Mouse (Mus musculus) MEL (cell line): ENCODE data around the gene Ramp2. TPM values are rescaled to one million over a fixed set of nuclear protein-coding genes. Genes with fewer than 3 reads are reported as not detected.

ENCODE experiments used
- DNase-seq: peaks from one replicate; pipeline ENCODE4 v3.0.0; 2011; ENCODE audit warnings: low read depth, low spot score
- H3K27ac ChIP-seq: 2 replicates; pipeline ENCODE4 v1.5.1; 2012; ENCODE audit warnings: low read depth, mild to moderate bottlenecking, control low read depth, low read length, moderate library complexity; ENCODE audit not compliant: control insufficient read depth
- H3K27me3 ChIP-seq, 2 experiments: fragments of 150-350 bp in 1 of 2; sonication (generic) in 1 of 2; 2 replicates each; pipeline ENCODE4 v1.6.1; 2012; ENCODE audit warnings: low read length in 2 of 2, mild to moderate bottlenecking in 2 of 2, improper control_type of control experiment in 1 of 2, moderate library complexity in 1 of 2; ENCODE audit not compliant: insufficient read depth in 2 of 2, control insufficient read depth in 1 of 2
- H3K36me3 ChIP-seq, 2 experiments: 2 replicates each; pipeline ENCODE4 v1.6.1; 2012 to 2014; ENCODE audit warnings: low read length in 2 of 2, improper control_type of control experiment in 1 of 2, inconsistent platforms in 1 of 2, mild to moderate bottlenecking in 1 of 2; ENCODE audit not compliant: insufficient read depth in 2 of 2, control insufficient read depth in 1 of 2
- H3K4me1 ChIP-seq, 2 experiments: fragments of 150-350 bp in 1 of 2; sonication (generic) in 1 of 2; 2 replicates each; pipeline ENCODE4 v1.6.1; 2012; ENCODE audit warnings: low read length in 2 of 2, improper control_type of control experiment in 1 of 2, mild to moderate bottlenecking in 1 of 2; ENCODE audit not compliant: insufficient read depth in 2 of 2, control insufficient read depth in 1 of 2
- H3K4me3 ChIP-seq, 2 experiments: fragments of 150-350 bp in 1 of 2; sonication (generic) in 1 of 2; 2 replicates each; pipeline ENCODE4 v1.5.1; 2012; ENCODE audit warnings: low read depth in 2 of 2, low read length in 2 of 2, mild to moderate bottlenecking in 2 of 2, moderate library complexity in 2 of 2, control low read depth in 1 of 2, improper control_type of control experiment in 1 of 2; ENCODE audit not compliant: control insufficient read depth in 1 of 2, insufficient read depth in 1 of 2
- H3K79me2 ChIP-seq: 2 replicates; pipeline ENCODE4 v1.6.1; 2012; ENCODE audit warnings: mild to moderate bottlenecking, low read length, moderate library complexity; ENCODE audit not compliant: control insufficient read depth, poor library complexity, insufficient read depth
- H3K9ac ChIP-seq: 2 replicates; pipeline ENCODE4 v1.6.1; 2012; ENCODE audit warnings: low read depth, mild to moderate bottlenecking, control low read depth, low read length, moderate library complexity; ENCODE audit not compliant: control insufficient read depth, poor library complexity, severe bottlenecking
- H3K9me3 ChIP-seq: fragments of 150-350 bp; sonication (generic); replicated peaks from 2 replicates; pipeline ENCODE4 v1.6.1; 2012; ENCODE audit warnings: mild to moderate bottlenecking, low read length, improper control_type of control experiment, moderate library complexity; ENCODE audit not compliant: insufficient read depth
- CHD2 ChIP-seq: IDR thresholded peaks from 2 replicates; pipeline ENCODE4 v1.6.1; 2011; ENCODE audit warnings: low read length, improper control_type of control experiment
- ELF1 ChIP-seq: IDR thresholded peaks from 2 replicates; pipeline ENCODE4 v1.6.1; 2014; ENCODE audit warnings: low read depth, mild to moderate bottlenecking, inconsistent platforms, low read length, improper control_type of control experiment, moderate library complexity
- EP300 ChIP-seq, 2 experiments: IDR thresholded peaks; 2 replicates each; pipeline ENCODE4 v1.6.1; 2011; ENCODE audit warnings: improper control_type of control experiment in 2 of 2, low read length in 2 of 2, low read depth in 1 of 2, mild to moderate bottlenecking in 1 of 2
- GATA1 ChIP-seq: IDR thresholded peaks from 2 replicates; pipeline ENCODE4 v1.6.1; 2011; ENCODE audit warnings: low read depth, low read length, improper control_type of control experiment
- HCFC1 ChIP-seq: IDR thresholded peaks from 2 replicates; pipeline ENCODE4 v1.6.1; 2012; ENCODE audit warnings: low read depth, mild to moderate bottlenecking, inconsistent platforms, low read length, improper control_type of control experiment, moderate library complexity
- JUND ChIP-seq: IDR thresholded peaks from 2 replicates; pipeline ENCODE4 v1.6.1; 2011; ENCODE audit warnings: low read depth, mild to moderate bottlenecking, improper control_type of control experiment, low read length
- KAT2A ChIP-seq: conservative IDR thresholded peaks from 2 replicates; pipeline ENCODE4 v1.6.1; 2012; ENCODE audit warnings: low read depth, low read length, improper control_type of control experiment, inconsistent platforms
- MAFK ChIP-seq: IDR thresholded peaks from 2 replicates; pipeline ENCODE4 v1.6.1; 2011; ENCODE audit warnings: low read depth, mild to moderate bottlenecking, low read length, improper control_type of control experiment, borderline replicate concordance
- MEF2A ChIP-seq: IDR thresholded peaks from 2 replicates; pipeline ENCODE4 v1.6.1; 2014; ENCODE audit warnings: low read depth, mild to moderate bottlenecking, inconsistent platforms, low read length, improper control_type of control experiment; ENCODE audit not compliant: poor library complexity, insufficient replicate concordance, severe bottlenecking; ENCODE audit errors: extremely low read depth
- MXI1 ChIP-seq: IDR thresholded peaks from 2 replicates; pipeline ENCODE4 v1.6.1; 2011; ENCODE audit warnings: mild to moderate bottlenecking, low read depth, low read length, improper control_type of control experiment
- MYB ChIP-seq: IDR thresholded peaks from 2 replicates; pipeline ENCODE4 v1.6.1; 2011; ENCODE audit warnings: mild to moderate bottlenecking, low read depth, low read length, improper control_type of control experiment
- MYC ChIP-seq: IDR thresholded peaks from 2 replicates; pipeline ENCODE4 v1.6.1; 2011; ENCODE audit warnings: low read depth, mild to moderate bottlenecking, low read length, improper control_type of control experiment, moderate library complexity
- POLR2A ChIP-seq, 2 experiments: IDR thresholded peaks; 2 replicates each; pipeline ENCODE4 v1.6.1; 2011 to 2012; ENCODE audit warnings: low read length in 2 of 2, mild to moderate bottlenecking in 2 of 2, control low read depth in 1 of 2, improper control_type of control experiment in 1 of 2, low read depth in 1 of 2, moderate library complexity in 1 of 2; ENCODE audit not compliant: control insufficient read depth in 1 of 2, insufficient read depth in 1 of 2, poor library complexity in 1 of 2
- RCOR1 ChIP-seq: IDR thresholded peaks from 2 replicates; pipeline ENCODE4 v1.6.1; 2012; ENCODE audit warnings: low read depth, mild to moderate bottlenecking, inconsistent platforms, low read length, improper control_type of control experiment
- TBP ChIP-seq: IDR thresholded peaks from 2 replicates; pipeline ENCODE4 v1.8.0; 2011; ENCODE audit warnings: low read depth, low read length, improper control_type of control experiment
- USF2 ChIP-seq, 2 experiments: IDR thresholded peaks; 2 replicates each; pipeline ENCODE4 v1.6.1; 2011 to 2012; ENCODE audit warnings: improper control_type of control experiment in 2 of 2, low read length in 2 of 2, borderline replicate concordance in 1 of 2, inconsistent platforms in 1 of 2, low read depth in 1 of 2, mild to moderate bottlenecking in 1 of 2; ENCODE audit not compliant: insufficient read depth in 1 of 2
- ZC3H11A ChIP-seq: IDR thresholded peaks from 2 replicates; pipeline ENCODE4 v1.6.1; 2012; ENCODE audit warnings: low read depth, mild to moderate bottlenecking, inconsistent platforms, low read length, improper control_type of control experiment
- ZKSCAN1 ChIP-seq: IDR thresholded peaks from 2 replicates; pipeline ENCODE4 v1.6.1; 2012; ENCODE audit warnings: low read depth, mild to moderate bottlenecking, inconsistent platforms, low read length, improper control_type of control experiment, moderate library complexity
- ZNF384 ChIP-seq: IDR thresholded peaks from 2 replicates; pipeline ENCODE4 v1.6.1; 2012; ENCODE audit warnings: low read depth, mild to moderate bottlenecking, inconsistent platforms, low read length, improper control_type of control experiment
- polyA plus RNA-seq, 2 experiments: library from polyadenylated mRNA; stranded (reverse) in 1 of 2; unstranded in 1 of 2; fragments of >175 nt in 1 of 2; fragments of >200 nt in 1 of 2; gene quantifications; 2 replicates each; pipeline versions ENCODE4 v1.2.1 to v1.2.4; 2012; ENCODE audit warnings: low replicate concordance in 2 of 2, low read depth in 1 of 2; ENCODE audit not compliant: insufficient read length in 2 of 2, insufficient read depth in 1 of 2, missing spikeins in 1 of 2
- total RNA-seq: library from RNA; depleted of rRNA; stranded (reverse); fragments of 300-350 nt; gene quantifications from 2 replicates; pipeline ENCODE4 v1.2.3, GENCODE M21; 2012

The Ramp2 gene
- total and polyA plus RNA-seq, 3 experiments: 0.12 TPM; not detected in 2

DNA sequence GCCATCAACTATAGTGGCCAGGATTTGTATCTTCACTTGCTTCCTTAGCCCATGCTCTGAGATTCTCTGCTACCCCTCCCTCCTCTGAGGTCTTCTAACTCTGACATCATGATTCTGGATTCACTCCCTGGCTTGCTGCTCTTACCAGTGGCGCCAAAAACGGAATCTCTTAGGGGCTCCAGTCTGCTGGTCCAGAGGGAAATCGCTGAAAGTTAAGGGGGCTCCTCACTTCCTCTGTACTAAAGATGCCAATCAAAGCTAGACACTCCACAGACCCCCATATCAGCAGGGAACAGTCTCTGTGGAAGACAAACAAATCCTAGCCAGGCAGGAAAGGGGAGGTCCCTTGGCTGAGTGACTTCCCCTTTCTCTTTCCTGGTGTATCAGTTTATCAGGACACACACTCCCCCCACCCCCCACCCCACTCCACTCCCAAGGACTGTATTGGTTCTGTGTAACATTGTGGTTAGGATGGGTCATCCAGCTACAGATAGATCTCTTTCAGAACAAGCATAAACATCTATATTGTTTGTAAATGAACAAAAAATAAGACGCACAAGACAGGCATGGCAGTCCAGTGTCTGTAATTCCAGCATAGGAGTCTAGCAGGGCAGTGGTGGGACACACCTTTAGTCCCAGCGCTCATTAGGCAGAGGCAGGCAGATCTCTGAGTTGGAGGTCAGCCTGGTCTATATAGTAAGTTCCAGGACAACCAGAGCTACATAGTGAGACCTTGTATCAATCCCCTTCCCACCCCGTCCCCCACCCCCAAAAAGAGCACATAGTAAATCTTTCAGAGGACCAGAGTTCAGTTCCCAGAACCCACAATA is 13.6 kb upstream of the Ramp2 start (continued):
- no peak; the same call in 1 of the 2 replicates for TF ChIP-seq MYB
- TF ChIP-seq POLR2A (IDR thresholded peaks at IDR 0.05; ENCODE audit: control insufficient read depth in 1 of 2, insufficient read depth in 1 of 2, low read depth in 1 of 2, low read length in 2 of 2, poor library complexity in 1 of 2): no peak
- no peak for TF ChIP-seq KAT2A
- TF ChIP-seq MXI1: no peak
- peak; percentile 41; the same call in 1 of the 2 replicates for TF ChIP-seq CHD2
- TF ChIP-seq HCFC1: no peak
- TF ChIP-seq MEF2A: no peak
- TF ChIP-seq USF2 (IDR thresholded peaks at IDR 0.05; ENCODE audit: borderline replicate concordance in 1 of 2, insufficient read depth in 1 of 2, low read depth in 1 of 2, low read length in 2 of 2): no peak
- peak; percentile 78; the same call in 1 of the 2 replicates for TF ChIP-seq MAFK
- TF ChIP-seq JUND: no peak
- TF ChIP-seq EP300 (IDR thresholded peaks at IDR 0.05; ENCODE audit: low read depth in 1 of 2, low read length in 2 of 2): peak; percentile 96
- TF ChIP-seq ZNF384: no peak
- no peak for TF ChIP-seq TBP
- TF ChIP-seq ELF1: 0 out of 2 replicates have a peak, but pooled peaks have one; percentile 15
- no peak for TF ChIP-seq ZC3H11A
- TF ChIP-seq MYC: 0 out of 2 replicates have a peak, but pooled peaks have one; percentile 35

DNA sequence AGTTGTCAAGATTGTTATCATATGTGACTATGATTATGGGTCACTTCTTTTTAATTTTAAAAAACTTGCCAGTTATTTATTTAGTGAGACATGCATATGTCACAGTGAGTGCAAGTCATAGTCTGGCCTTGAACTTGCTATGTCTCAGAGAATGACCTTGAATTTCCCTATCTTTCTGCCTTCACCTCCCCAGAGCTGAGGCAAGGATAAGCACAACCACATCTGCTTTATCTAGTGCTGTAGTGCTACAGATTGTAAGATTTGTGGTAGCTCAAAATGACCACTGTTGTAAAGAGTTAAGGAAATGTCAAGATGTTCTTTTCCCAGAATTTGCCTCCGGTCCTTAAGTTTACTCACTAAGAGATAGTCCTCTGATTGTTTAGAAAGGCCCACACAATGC is 12.6 kb upstream of the Ramp2 start:
- Histone ChIP-seq H3K27ac (no peak overlapping the region), H3K4me3 (no peak overlapping the region), H3K36me3 (peaks cover 0 to 14% of the 10 kb centered on the region in 2 experiments; a peak in 2 of 4 replicates), H3K27me3 (peaks cover 0 to 4% of the 10 kb centered on the region in 2 experiments; a peak in 2 of 4 replicates), H3K4me1 (peaks cover 3 to 24% of the 10 kb centered on the region in 2 experiments; a peak in 3 of 4 replicates), H3K9me3 (no peaks in the 10 kb centered on the region), H3K9ac (no peak overlapping the region), H3K79me2 (no peaks in the 10 kb centered on the region)
- peak; percentile 15; the same call in 1 of the 2 replicates for TF ChIP-seq GATA1
- no peak for TF ChIP-seq POLR2A (IDR thresholded peaks at IDR 0.05; ENCODE audit: control insufficient read depth in 1 of 2, insufficient read depth in 1 of 2, low read depth in 1 of 2, low read length in 2 of 2, poor library complexity in 1 of 2)
- TF ChIP-seq RCOR1: peak; percentile 73
- no peak for TF ChIP-seq ZKSCAN1
- no peak for DNase-seq
